Mouse (Mus musculus) cortical plate, adult 2 months (tissue): ENCODE measurements at regions not wholly inside any gene's neighbourhood (a gene's known extent, or its start where the extent isn't known, plus 50 kb on each side); places are given as distances from the start of the nearest gene placed in this dataset.

Source experiments
- CTCF ChIP-seq: fragments of 200-500 bp; IDR thresholded peaks from 2 replicates; pipeline ENCODE4 v1.5.1; 2011; ENCODE audit warnings: mild to moderate bottlenecking, control low read depth, low read length; ENCODE audit not compliant: insufficient read depth; ENCODE audit errors: extremely low read depth
- POLR2A ChIP-seq: fragments of 200-500 bp; IDR thresholded peaks from 2 replicates; pipeline ENCODE4 v1.6.1; 2011; ENCODE audit warnings: mild to moderate bottlenecking, low read length, control low read depth; ENCODE audit not compliant: insufficient read depth; ENCODE audit errors: extremely low read depth

- TF ChIP-seq CTCF (no peak), POLR2A (no peak)
Observed at GRCm38 (mm10) chr13:102014514-102014913, 246.5 kb upstream of the Pik3r1 start.
